Mouse (Mus musculus): ENCODE results near the gene Col5a1. TPM values are rescaled to one million over a fixed set of nuclear protein-coding genes. Genes with fewer than 3 reads are reported as not detected.

The Col5a1 gene
- polyA plus RNA-seq (2012; rRNA removed), result 59.2 and 104 TPM in 2 replicates

GRCm38 (mm10) chr2:27886148-27886551 is at the start of gene Col5a1:
Gene Col5a1 (plus strand): TSS chr2:27886425.
- DNase-seq (ENCODE audit: low spot score), result peak; percentile 59

GRCm38 (mm10) chr2:27838112-27838511 is 48.1 kb upstream of the Col5a1 start:
- no peak for DNase-seq (ENCODE audit: low spot score)

- DNase-seq (ENCODE audit: low spot score), result no peak
Observed at GRCm38 (mm10) chr2:27840890-27841289, 45.3 kb upstream of the Col5a1 start.

- DNase-seq (ENCODE audit: low spot score), result no peak
Observed at GRCm38 (mm10) chr2:27842893-27843292, 43.3 kb upstream of the Col5a1 start.

GRCm38 (mm10) chr2:27844885-27845284 is 41.3 kb upstream of the Col5a1 start:
- DNase-seq (ENCODE audit: low spot score), result no peak

GRCm38 (mm10) chr2:27847001-27847400 is 39.2 kb upstream of the Col5a1 start:
- no peak for DNase-seq (ENCODE audit: low spot score)

GRCm38 (mm10) chr2:27847851-27848435 is 38.3 kb upstream of the Col5a1 start:
- DNase-seq (ENCODE audit: low spot score), result no peak

- no peak for DNase-seq (ENCODE audit: low spot score)
Observed at GRCm38 (mm10) chr2:27848466-27848865, 37.8 kb upstream of the Col5a1 start.

- peak; percentile 56 for DNase-seq (ENCODE audit: low spot score)
Observed at GRCm38 (mm10) chr2:27858348-27858903, 27.8 kb upstream of the Col5a1 start.

GRCm38 (mm10) chr2:27861576-27862238 is 24.5 kb upstream of the Col5a1 start:
- no peak for DNase-seq (ENCODE audit: low spot score)

GRCm38 (mm10) chr2:27864491-27865365 is 21.5 kb upstream of the Col5a1 start:
- DNase-seq (ENCODE audit: low spot score), result no peak

- DNase-seq (ENCODE audit: low spot score), result no peak
Observed at GRCm38 (mm10) chr2:27870586-27870985, 15.6 kb upstream of the Col5a1 start.

- no peak for DNase-seq (ENCODE audit: low spot score)
Observed at GRCm38 (mm10) chr2:27871056-27871455, 15.2 kb upstream of the Col5a1 start.

- no peak for DNase-seq (ENCODE audit: low spot score)
Observed at GRCm38 (mm10) chr2:27872276-27872675, 13.9 kb upstream of the Col5a1 start.

GRCm38 (mm10) chr2:27873030-27873429 is 13.2 kb upstream of the Col5a1 start:
- no peak for DNase-seq (ENCODE audit: low spot score)

GRCm38 (mm10) chr2:27874596-27874995 is 11.6 kb upstream of the Col5a1 start:
- DNase-seq (ENCODE audit: low spot score), result no peak

GRCm38 (mm10) chr2:27875231-27875630 is 11.0 kb upstream of the Col5a1 start:
- DNase-seq (ENCODE audit: low spot score), result no peak

GRCm38 (mm10) chr2:27875786-27876185 is 10.4 kb upstream of the Col5a1 start:
- no peak for DNase-seq (ENCODE audit: low spot score)

GRCm38 (mm10) chr2:27876724-27877504 is 9.3 kb upstream of the Col5a1 start:
- no peak for DNase-seq (ENCODE audit: low spot score)

GRCm38 (mm10) chr2:27878066-27878465 is 8.2 kb upstream of the Col5a1 start:
- DNase-seq (ENCODE audit: low spot score), result no peak

GRCm38 (mm10) chr2:27883276-27883675 is 2.9 kb upstream of the Col5a1 start:
- no peak for DNase-seq (ENCODE audit: low spot score)

Measured in urinary bladder, adult 2 months (tissue).